Mouse (Mus musculus) bone marrow macrophage, adult 2 months (primary cell): Measurements from ENCODE around the gene Hist1h3b.

ENCODE experiments used
- CTCF ChIP-seq: IDR thresholded peaks from 2 replicates; pipeline ENCODE4 v1.5.1; 2012; ENCODE audit warnings: low read depth, mild to moderate bottlenecking, low read length, moderate library complexity
- POLR2A ChIP-seq: IDR thresholded peaks from 2 replicates; pipeline ENCODE4 v1.6.1; 2012; ENCODE audit warnings: mild to moderate bottlenecking, low read depth, low read length, borderline replicate concordance

GRCm38 (mm10) chr13:23757921-23758320 is 5.9 kb downstream of the Hist1h3b start:
- no peak for TF ChIP-seq POLR2A
- TF ChIP-seq CTCF = no peak
